Mouse (Mus musculus) duodenum, adult 2 months (tissue): ENCODE results near the gene Clec12b. TPM values are rescaled to one million over a fixed set of nuclear protein-coding genes. Genes with fewer than 3 reads are reported as not detected.

Experiments
- polyA plus RNA-seq: library from polyadenylated mRNA; depleted of rRNA; stranded (reverse); fragments of >200 nt; gene quantifications from 2 replicates; pipeline ENCODE4 v1.2.3, GENCODE M21; 2012; ENCODE audit warnings: low replicate concordance; rRNA removed

Gene Clec12b
- polyA plus RNA-seq: not detected in 2 replicates

DNA sequence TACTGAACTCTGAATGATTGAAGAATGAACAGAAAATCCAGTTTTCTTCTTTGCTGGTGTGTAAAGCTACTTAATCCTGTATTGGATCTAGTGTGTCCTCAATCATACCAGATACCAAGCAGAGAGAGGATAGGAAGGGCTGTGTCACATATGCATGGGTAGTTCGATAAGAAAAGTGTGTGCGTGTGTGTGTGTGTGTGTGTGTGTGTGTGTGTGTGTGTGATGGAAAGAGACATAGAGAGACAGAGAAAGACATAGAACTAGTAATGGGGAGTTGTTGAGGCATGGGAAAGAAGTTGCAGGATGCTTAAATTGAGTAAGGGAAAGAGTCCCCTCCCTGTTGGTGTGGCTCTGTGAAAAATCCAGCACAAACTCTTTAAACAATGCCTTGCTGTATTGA, at the start of gene Clec12b:
Gene Clec12b, minus strand, starts transcription at position 101 of the 400 bp plus-strand sequence.

DNA sequence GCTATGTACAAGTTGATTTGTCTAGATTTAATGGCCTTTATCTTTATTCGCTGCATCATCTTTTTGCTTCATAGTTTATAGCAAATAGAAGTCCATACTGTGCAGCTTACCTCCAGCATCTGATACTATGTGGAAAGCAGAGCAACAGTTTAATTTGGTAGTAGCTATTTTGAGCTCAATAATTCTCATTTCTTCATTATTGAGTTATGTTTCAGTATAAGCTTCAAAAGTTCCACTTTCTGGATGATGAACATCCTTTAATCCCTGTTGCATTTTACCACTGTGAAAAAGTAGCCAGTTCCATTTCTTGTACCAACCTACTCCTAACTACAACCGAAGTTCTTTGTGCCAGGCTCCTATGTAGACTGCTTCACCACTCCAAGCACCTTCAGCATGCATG, 22.9 kb upstream of the Clec12b start, which contains the start of gene Clec9a:
Gene Clec9a, plus strand, starts transcription at position 301 of the 400 bp plus-strand sequence.

DNA sequence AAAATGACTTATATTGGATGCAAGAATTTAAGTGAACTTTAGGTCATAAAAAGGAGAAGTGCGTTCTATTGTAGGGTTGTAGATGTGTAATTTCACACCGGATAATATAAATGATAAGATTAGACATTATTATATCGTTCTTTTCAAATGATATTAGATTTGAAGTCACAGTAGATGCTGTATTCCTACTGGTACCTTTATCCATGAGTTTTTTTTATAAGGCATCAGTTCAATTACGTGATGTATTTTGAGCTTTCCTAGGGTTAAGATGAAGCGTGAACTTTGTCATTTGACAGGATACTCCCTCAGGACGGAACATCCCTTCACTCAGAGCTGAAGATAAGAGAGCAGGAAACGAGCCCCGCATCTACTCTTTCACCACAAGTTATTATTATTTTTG, 11.3 kb upstream of the Clec12b start, which contains the start of gene Clec1b:
Gene Clec1b, plus strand, starts transcription at position 301 of the 400 bp plus-strand sequence.

DNA sequence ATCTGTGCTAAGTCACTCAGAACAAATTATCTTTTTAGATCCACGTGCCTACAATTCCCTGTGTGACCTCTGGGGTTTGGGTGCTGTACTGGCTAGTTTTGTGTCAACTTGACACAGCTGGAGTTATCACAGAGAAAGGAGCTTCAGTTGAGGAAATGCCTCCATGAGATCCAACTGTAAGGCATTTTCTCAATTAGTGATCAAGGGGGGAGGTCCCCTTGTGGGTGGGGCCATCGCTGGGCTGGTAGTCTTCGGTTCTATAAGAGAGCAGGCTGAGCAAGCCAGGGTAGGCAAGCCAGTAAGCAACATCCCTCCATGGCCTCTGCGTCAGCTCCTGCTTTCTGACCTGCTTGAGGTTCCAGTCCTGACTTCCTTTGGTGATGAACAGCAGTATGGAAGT, 43.3 kb downstream of the Clec12b start, which contains the start of gene Clec12a:
Gene Clec12a, plus strand, starts transcription at position 301 of the 400 bp plus-strand sequence.

DNA sequence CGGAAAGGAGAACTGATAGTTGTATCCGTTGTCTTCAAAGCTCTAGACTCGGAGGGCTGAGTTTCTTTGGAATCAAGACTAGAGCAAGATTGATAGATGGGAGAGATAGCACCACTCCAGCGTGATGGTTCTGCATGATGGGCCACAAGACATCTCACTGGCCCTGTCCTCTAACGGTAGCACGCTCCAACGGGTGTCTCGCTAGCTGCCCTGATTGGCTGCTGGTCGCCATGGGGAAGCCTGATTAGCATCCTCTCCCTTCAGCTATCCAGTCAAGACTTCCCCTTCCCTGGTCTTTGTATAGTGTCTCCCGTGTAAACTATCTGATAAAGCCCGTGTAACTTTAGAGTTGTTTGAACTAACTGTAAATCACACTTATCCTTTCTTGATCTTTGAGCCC, 54.1 kb downstream of the Clec12b start, which contains the start of gene 4922502D21Rik:
Gene 4922502D21Rik, minus strand, starts transcription at position 187 of the 400 bp plus-strand sequence.

Other genes with a start within 250 kb of the Clec12b start
- gene Clec2d, start 205.3 kb downstream of the Clec12b start, polyA plus RNA-seq: 12.1 and 19.6 TPM in 2 replicates
- gene Cd69, start 110.4 kb downstream of the Clec12b start, polyA plus RNA-seq: 0.06 and 0.27 TPM in 2 replicates
- not detected in 2 replicates for gene 4922502D21Rik, start 54.1 kb downstream of the Clec12b start, polyA plus RNA-seq
- 0.06 TPM in 1 of 2 replicates, not detected in the other for gene Clec12a, start 43.2 kb downstream of the Clec12b start, polyA plus RNA-seq
- gene Clec1b, start 11.4 kb upstream of the Clec12b start, polyA plus RNA-seq: 0.06 and 0.47 TPM in 2 replicates
- gene Clec9a, start 23.0 kb upstream of the Clec12b start, polyA plus RNA-seq: 0.06 and 0.34 TPM in 2 replicates
- gene Clec1a, start 66.1 kb upstream of the Clec12b start, polyA plus RNA-seq: 0.14 and 0.46 TPM in 2 replicates
- gene Olr1, start 121.3 kb upstream of the Clec12b start, polyA plus RNA-seq: not detected in 2 replicates
- gene Tmem52b, start 126.7 kb upstream of the Clec12b start, polyA plus RNA-seq: not detected in 2 replicates
- 11.0 and 14.0 TPM in 2 replicates for gene Gabarapl1, start 147.3 kb upstream of the Clec12b start, polyA plus RNA-seq
- gene Klre1, start 192.0 kb upstream of the Clec12b start, polyA plus RNA-seq: not detected in 2 replicates
- gene Klrd1, start 205.9 kb upstream of the Clec12b start, polyA plus RNA-seq: not detected in 2 replicates
- not detected in 2 replicates for gene Klrk1, start 238.0 kb upstream of the Clec12b start, polyA plus RNA-seq